Mouse (Mus musculus): Measurements from ENCODE around the gene Nrp1. TPM values are rescaled to one million over a fixed set of nuclear protein-coding genes. Genes with fewer than 3 reads are reported as not detected.

Gene Nrp1
- polyA plus RNA-seq, 1 experiment from 2014 or later: 90.4 TPM

DNA sequence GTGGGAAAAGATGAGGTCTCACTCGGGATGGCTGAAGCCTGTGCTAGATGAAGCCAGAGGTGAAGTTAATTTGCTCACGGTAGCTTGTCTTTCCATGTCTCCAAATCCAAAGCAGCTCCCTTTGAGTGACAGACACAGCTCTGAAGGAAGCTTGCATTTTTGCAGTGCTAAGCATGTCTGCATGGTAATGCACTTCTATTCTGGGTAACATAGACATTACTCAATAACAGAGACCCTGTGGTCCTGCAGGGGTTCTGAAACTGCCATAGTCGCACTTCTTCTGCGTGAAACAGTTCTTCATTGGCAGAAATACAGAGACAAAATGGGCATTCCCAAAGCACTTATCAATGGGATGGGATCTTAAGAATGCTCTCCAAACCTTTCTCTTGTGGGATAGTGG, 77.3 kb downstream of the Nrp1 start:
- no peaks in the 10 kb centered on the region for H3K9me3 ChIP-seq
- 81% methylated on average over 4 of the region's 4 CpGs for WGBS
- no peak overlapping the region for H3K27ac ChIP-seq

DNA sequence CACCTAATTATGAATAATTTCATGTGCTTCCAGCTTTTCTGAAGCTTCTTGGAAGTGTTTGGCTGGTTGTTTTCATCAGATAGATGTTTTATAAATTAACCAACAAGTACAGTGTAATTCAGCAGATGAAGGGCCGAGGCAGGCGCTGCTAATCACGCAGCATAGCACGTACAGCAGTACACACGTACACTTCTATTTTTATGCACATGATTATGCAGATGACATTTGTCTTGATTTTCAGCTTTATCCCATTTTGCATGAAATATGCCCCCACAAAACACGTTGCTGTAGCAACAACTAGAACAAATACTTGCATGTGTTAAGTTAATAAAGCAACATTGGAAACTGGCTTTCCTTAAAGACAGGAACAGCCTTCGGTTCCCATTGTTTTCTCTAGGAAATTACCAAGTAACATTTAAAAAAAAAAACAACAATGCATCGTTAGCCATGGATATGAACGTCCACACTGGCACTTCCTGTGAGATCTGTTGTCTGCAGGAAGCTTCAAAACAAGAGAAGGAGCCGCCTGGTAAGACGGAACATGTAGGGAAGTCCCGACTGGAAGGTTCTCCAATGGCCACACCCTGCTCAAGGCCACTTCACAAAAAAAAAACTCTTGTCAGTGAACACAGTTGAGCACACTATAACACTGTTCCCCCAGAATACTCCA, 78.9 kb downstream of the Nrp1 start:
- Histone ChIP-seq H3K4me1 (replicated peaks) (peaks cover 28% of the 10 kb centered on the region), H3K4me2 (no peak overlapping the region), H3K4me3 (no peak overlapping the region), H3K9me3 (no peaks in the 10 kb centered on the region), H3K27me3 (no peaks in the 10 kb centered on the region), H3K36me3 (peaks cover 35% of the 10 kb centered on the region), H3K9ac (no peak overlapping the region), H3K27ac (peak overlapping the region; percentile 30; the same call in 1 of the 2 replicates)
- WGBS: 75% methylated on average over 12 of the region's 12 CpGs
- no peak for ATAC-seq (ENCODE audit: low FRiP score)

More for the DNA sequence above, 77.3 kb downstream of the Nrp1 start:
- H3K36me3 ChIP-seq: peaks cover 43% of the 10 kb centered on the region
- no peak overlapping the region for H3K9ac ChIP-seq
- no peak for ATAC-seq (ENCODE audit: low FRiP score)
- no peak overlapping the region for H3K4me2 ChIP-seq
- H3K27me3 ChIP-seq: no peaks in the 10 kb centered on the region
- no peak overlapping the region for H3K4me3 ChIP-seq
- H3K4me1 ChIP-seq (replicated peaks): peaks cover 25% of the 10 kb centered on the region

DNA sequence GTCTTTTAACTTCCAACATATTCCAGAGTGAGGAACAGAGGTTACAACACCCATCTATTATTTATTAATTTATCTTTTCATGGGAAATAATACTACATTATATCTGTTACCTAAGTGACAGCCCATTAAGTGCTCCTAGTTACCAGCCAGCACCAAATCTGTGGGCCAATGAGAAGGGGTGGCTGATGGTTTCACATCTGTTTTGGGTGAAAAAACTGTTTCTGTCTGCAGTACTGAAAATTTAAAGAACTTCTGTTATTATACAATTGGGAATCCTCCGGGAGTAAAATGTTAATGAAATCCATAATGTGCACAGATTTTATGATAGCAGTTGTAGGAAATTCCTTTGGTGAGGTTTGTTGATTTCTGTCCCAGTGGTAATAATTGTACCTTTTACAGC, 83.0 kb downstream of the Nrp1 start:
- H3K4me3 ChIP-seq: no peak overlapping the region
- WGBS: 69% methylated on average over 1 of the region's 1 CpGs

DNA sequence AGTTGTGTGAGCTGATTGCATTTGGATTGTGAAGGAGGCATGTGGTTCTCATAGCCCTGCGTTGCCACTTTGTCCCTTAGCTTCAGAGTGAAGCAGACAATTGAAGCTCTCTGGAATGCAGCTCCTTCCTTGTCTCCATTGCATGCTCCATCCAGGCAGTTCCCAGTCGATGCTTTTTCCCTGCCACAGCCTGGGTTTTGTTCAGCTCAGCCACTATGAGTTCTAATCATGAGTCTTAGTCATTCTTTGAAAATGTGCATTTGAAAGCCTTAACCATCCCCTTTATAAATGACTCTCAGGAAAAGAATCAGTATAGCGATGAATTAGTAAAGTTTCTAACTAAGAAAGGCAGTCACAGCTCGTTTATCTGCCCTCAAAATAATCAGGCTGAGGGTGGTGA, 87.2 kb downstream of the Nrp1 start:
- Histone ChIP-seq H3K4me1 (replicated peaks) (peaks cover 20% of the 10 kb centered on the region), H3K36me3 (peaks cover 4% of the 10 kb centered on the region; the same call in 1 of the 2 replicates), H3K9ac (peak overlapping the region; percentile 35; the same call in 1 of the 2 replicates), H3K4me3 (no peak overlapping the region), H3K27ac (peak overlapping the region; percentile 23; the same call in 1 of the 2 replicates), H3K4me2 (no peak overlapping the region), H3K27me3 (no peaks in the 10 kb centered on the region), H3K9me3 (no peaks in the 10 kb centered on the region)
- no peak for ATAC-seq (ENCODE audit: low FRiP score)
- WGBS: 29% methylated on average over 4 of the region's 4 CpGs

More for the DNA sequence above, 83.0 kb downstream of the Nrp1 start:
- H3K36me3 ChIP-seq: peaks cover 3% of the 10 kb centered on the region
- no peaks in the 10 kb centered on the region for H3K27me3 ChIP-seq
- no peak for ATAC-seq (ENCODE audit: low FRiP score)
- peaks cover 40% of the 10 kb centered on the region for H3K4me1 ChIP-seq (replicated peaks)
- no peaks in the 10 kb centered on the region for H3K9me3 ChIP-seq
- no peak overlapping the region for H3K9ac ChIP-seq
- no peak overlapping the region for H3K27ac ChIP-seq
- no peak overlapping the region for H3K4me2 ChIP-seq

DNA sequence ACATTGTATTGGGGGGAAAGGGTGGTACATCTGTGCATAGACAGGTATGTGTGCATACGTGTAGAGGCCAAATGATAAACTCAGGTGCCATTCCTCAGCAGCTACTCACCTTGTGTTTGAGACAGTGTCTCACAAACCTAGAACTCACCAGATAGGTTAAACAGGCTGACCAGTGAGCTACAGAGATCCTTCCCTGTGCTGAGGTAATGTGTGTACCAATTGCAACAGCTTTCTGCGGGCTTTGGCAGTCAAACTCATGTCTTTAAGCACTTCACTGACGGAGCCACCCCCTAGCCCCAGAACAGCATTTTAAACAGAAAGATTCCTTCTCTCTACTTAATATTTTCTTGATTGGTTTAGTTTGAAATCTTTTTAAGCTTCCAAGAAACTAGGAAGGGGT, 88.2 kb downstream of the Nrp1 start:
- H3K4me1 ChIP-seq (replicated peaks): peaks cover 29% of the 10 kb centered on the region
- H3K9ac ChIP-seq: no peak overlapping the region
- H3K27ac ChIP-seq: no peak overlapping the region
- no peak overlapping the region for H3K4me3 ChIP-seq
- 91% methylated on average over 3 of the region's 3 CpGs for WGBS
- ATAC-seq (ENCODE audit: low FRiP score): no peak
- H3K9me3 ChIP-seq: no peaks in the 10 kb centered on the region
- no peaks in the 10 kb centered on the region for H3K27me3 ChIP-seq
- no peak overlapping the region for H3K4me2 ChIP-seq
- peaks cover 5% of the 10 kb centered on the region; the same call in 1 of the 2 replicates for H3K36me3 ChIP-seq

DNA sequence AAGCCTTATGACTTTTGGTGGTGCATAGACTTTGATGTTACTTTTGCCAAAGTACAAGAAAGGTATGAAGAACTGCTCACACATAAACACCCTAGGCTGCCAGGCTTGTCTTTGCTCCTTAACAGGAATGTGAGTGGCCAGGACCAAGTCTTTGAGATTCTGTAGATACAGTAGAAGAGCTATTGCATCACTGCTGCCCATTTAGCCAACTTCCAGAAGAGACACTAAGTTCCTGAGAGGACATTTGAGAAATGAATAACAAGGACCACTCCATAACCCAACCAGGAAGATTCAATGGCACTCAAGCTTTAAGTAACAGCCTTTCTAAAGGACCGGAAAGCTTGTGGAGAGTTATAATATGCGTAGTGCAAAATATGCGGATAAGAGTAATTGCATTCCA, 88.9 kb downstream of the Nrp1 start:
- ATAC-seq (ENCODE audit: low FRiP score): no peak
- H3K36me3 ChIP-seq: peaks cover 9% of the 10 kb centered on the region; the same call in 1 of the 2 replicates
- no peak overlapping the region for H3K27ac ChIP-seq
- H3K9me3 ChIP-seq: no peaks in the 10 kb centered on the region
- no peak overlapping the region for H3K4me2 ChIP-seq
- no peaks in the 10 kb centered on the region for H3K27me3 ChIP-seq
- H3K4me1 ChIP-seq (replicated peaks): peaks cover 30% of the 10 kb centered on the region
- no peak overlapping the region for H3K4me3 ChIP-seq
- 98% methylated on average over 3 of the region's 3 CpGs for WGBS
- H3K9ac ChIP-seq: no peak overlapping the region

DNA sequence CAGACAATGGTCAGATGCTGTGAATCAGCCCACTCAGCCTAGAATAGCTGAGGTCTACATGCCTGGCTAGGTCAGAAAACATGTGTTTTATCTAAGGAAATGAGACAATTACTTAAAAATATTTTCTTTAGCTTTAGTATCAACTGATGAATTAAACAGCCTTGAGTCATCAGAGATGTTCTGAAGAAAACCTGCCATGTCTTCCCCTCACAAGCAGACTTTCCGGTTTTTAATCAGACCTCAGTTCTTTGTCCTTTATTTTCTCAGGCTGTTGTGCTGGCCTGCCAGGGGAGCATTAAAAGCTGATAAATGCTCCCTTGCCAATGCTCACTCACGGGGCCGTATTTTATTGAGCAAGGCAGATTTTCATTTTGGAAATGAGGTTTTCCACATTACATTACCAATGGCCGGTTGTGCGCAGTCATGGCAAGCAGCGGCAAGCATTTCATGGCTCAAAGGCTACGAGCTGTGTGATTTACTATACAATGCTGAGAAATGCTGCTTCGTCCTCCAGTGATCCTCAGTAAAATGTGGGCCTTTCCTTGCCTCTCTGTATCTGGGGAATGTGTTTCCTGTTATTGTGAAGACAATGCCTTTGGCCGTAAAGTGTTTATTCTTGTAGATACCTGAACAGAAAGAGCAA, 92.1 kb downstream of the Nrp1 start:
- ATAC-seq (ENCODE audit: low FRiP score): peak; percentile 68; the same call in 1 of the 2 replicates
- Histone ChIP-seq H3K4me1 (replicated peaks) (peaks cover 25% of the 10 kb centered on the region), H3K4me2 (no peak overlapping the region), H3K4me3 (no peak overlapping the region), H3K9me3 (no peaks in the 10 kb centered on the region), H3K36me3 (peaks cover 9% of the 10 kb centered on the region; the same call in 1 of the 2 replicates), H3K27me3 (no peaks in the 10 kb centered on the region), H3K27ac (peak overlapping the region; percentile 83), H3K9ac (0 out of 2 replicates have a peak overlapping the region, but pooled peaks have one; percentile 15)
- 38% methylated on average over 9 of the region's 9 CpGs for WGBS

DNA sequence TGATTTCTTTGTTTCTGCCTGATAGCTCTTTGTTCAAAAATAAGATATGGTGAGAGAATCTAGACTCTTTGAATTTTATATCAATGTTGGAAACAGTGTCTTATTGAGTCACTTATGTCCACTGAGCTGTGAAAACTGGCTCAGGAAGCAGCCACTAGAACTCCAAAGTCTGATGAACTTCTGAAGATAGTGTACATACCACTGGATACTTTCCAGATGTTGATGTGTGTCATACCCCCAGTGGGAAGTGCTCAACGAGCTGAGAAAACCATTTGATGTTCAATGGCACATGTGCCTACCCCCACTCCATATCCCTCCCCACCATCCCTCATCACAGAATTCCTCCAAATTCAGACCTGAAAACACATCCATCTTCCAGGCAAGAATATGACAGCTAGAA, 92.7 kb downstream of the Nrp1 start:
- Histone ChIP-seq H3K9me3 (no peaks in the 10 kb centered on the region), H3K4me3 (no peak overlapping the region), H3K9ac (no peak overlapping the region), H3K36me3 (peaks cover 9% of the 10 kb centered on the region; the same call in 1 of the 2 replicates), H3K4me1 (replicated peaks) (peaks cover 19% of the 10 kb centered on the region), H3K27ac (peak overlapping the region; percentile 83), H3K4me2 (no peak overlapping the region), H3K27me3 (no peaks in the 10 kb centered on the region)
- WGBS: 46% methylated on average over 1 of the region's 1 CpGs
- ATAC-seq (ENCODE audit: low FRiP score): no peak

DNA sequence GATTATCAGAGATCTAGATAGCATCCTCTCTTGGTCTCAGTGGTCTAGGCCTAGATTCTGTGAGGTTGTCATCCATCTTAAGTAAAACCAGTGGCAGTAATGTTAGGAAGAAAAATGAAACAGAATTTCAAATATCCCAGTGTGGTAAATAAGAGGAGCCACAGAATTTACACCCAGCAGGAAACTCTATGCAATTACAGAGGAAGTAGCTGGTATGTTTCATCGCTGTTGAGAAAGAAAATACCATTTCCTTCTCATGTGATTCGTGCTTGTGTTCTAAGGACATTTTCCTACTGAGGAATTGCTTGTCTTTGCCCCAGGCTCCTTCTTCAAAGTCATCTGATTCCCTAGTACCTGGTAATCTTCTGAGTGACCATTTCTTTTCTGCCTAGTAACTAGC, 95.1 kb downstream of the Nrp1 start:
- Histone ChIP-seq H3K36me3 (peaks cover 9% of the 10 kb centered on the region; the same call in 1 of the 2 replicates), H3K27ac (peak overlapping the region; percentile 31; the same call in 1 of the 2 replicates), H3K9ac (no peak overlapping the region), H3K4me1 (replicated peaks) (peaks cover 21% of the 10 kb centered on the region), H3K9me3 (no peaks in the 10 kb centered on the region), H3K27me3 (no peaks in the 10 kb centered on the region), H3K4me2 (no peak overlapping the region), H3K4me3 (no peak overlapping the region)
- WGBS: 79% methylated on average over 2 of the region's 2 CpGs
- ATAC-seq (ENCODE audit: low FRiP score): no peak

DNA sequence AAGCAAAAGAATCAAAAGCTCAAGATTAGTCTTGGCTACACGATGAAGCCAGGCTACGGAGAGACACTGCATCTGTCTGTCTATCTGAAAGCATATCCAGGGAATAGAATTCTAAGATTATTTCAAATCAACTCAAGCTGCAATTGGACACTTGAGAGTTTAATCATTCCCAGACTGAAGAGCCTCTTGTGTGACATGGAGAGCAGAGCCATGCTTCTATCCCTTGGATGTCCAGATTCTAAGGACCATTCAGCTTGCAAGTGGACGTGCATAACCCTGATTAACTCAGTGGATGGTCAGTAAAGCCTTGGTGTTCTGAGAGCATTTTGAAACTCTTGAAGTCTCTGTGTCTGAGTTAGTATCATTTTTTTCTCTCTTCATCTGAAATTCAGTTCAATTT, 95.6 kb downstream of the Nrp1 start:
- Histone ChIP-seq H3K27me3 (no peaks in the 10 kb centered on the region), H3K4me3 (no peak overlapping the region), H3K4me2 (no peak overlapping the region), H3K9ac (no peak overlapping the region), H3K36me3 (peaks cover 11% of the 10 kb centered on the region), H3K27ac (peak overlapping the region; percentile 31; the same call in 1 of the 2 replicates), H3K4me1 (replicated peaks) (peaks cover 21% of the 10 kb centered on the region), H3K9me3 (no peaks in the 10 kb centered on the region)
- 88% methylated on average over 3 of the region's 3 CpGs for WGBS
- no peak for ATAC-seq (ENCODE audit: low FRiP score)

DNA sequence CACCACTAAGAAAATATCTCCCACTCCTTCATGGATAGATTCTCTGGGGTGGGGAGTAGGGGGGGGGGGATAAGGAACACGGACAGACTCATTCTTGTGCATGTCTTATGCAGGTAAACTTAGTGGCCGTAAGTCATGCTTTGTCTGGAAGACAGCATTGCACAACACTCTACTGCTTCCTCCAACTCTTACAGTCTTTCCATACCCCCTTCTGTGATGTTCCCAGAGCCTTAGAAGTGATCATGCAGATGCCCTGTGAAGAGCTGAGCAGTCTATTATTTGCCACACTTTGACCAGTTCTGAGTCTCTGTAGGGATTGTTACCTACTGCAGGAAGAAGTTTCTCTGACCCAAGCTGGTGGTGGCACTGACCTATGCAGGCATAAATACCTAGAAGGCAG, 98.9 kb downstream of the Nrp1 start:
- ATAC-seq (ENCODE audit: low FRiP score): no peak
- WGBS: 88% methylated on average over 2 of the region's 2 CpGs
- H3K27ac ChIP-seq: no peak overlapping the region
- no peaks in the 10 kb centered on the region for H3K9me3 ChIP-seq
- H3K4me1 ChIP-seq (replicated peaks): 0 out of 2 replicates have a peak, but pooled peaks cover 3% of the 10 kb centered on the region
- no peak overlapping the region for H3K4me2 ChIP-seq
- no peak overlapping the region for H3K9ac ChIP-seq
- no peak overlapping the region for H3K4me3 ChIP-seq
- no peaks in the 10 kb centered on the region for H3K27me3 ChIP-seq
- H3K36me3 ChIP-seq: peaks cover 29% of the 10 kb centered on the region

DNA sequence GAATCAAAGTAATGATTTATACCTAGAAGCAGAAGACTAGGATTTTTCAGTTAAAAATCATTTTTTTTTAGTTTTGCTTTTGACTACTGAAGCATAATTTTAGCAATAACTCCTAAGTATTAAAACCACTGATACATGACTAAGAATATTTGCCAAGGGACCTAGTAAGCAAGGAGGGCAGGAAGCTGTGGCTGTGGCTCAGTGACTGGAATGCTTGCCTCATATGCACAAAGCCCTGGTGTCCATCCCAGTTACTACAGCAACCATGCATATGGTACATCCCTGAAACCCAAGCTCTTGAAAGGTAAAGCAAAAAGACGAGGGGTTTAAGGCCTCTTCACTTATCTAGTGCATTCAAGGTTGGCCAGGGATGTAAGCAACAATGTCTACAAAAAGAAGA, 101.3 kb downstream of the Nrp1 start:
- Histone ChIP-seq H3K36me3 (peaks cover 32% of the 10 kb centered on the region), H3K4me2 (no peak overlapping the region), H3K4me3 (no peak overlapping the region), H3K9me3 (no peaks in the 10 kb centered on the region), H3K4me1 (replicated peaks) (0 out of 2 replicates have a peak, but pooled peaks cover 3% of the 10 kb centered on the region), H3K27me3 (no peaks in the 10 kb centered on the region), H3K27ac (no peak overlapping the region), H3K9ac (no peak overlapping the region)
- WGBS: 69% methylated on average over 1 of the region's 1 CpGs
- no peak for ATAC-seq (ENCODE audit: low FRiP score)

All from hindbrain, embryonic 13.5 days (tissue).